Mouse (Mus musculus): ENCODE measurements around the gene Armc10.

The Armc10 gene

DNA sequence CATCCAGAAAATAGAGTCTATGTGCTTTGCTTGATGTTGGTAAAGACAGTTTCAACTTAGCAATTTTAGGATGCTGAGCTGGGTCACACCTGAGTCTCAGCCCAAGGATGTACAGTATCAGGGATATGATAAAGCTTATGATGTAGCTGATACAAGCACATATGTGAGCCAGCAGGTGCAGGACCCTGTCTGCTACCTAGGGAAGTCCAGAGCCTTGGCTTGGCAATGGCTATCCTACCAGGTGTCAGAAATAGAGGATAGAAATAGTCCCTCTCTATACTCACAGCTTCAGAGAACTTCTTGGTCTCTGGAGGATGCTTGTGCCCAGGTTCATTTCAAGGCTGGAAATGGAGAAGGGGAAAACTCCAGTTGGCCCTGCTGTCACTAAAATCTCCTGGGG, 19.7 kb upstream of the Armc10 start:
- TF ChIP-seq NANOG (IDR thresholded peaks at IDR 0.05; ENCODE audit: borderline replicate concordance, low read length): no peak
- no peak for TF ChIP-seq CTCF (conservative IDR thresholded peaks at IDR 0.05; ENCODE audit: low read length)
- no peak for TF ChIP-seq POU5F1 (IDR thresholded peaks at IDR 0.05; ENCODE audit: borderline replicate concordance, low read length)
- no peak overlapping the region for H3K4me3 ChIP-seq (replicated peaks; ENCODE audit: low read length)
- peaks cover 8% of the 10 kb centered on the region for H3K9me3 ChIP-seq (ENCODE audit: low read length)
- no peaks in the 10 kb centered on the region for H3K36me3 ChIP-seq (ENCODE audit: insufficient read depth, low read length)
- no peaks in the 10 kb centered on the region for H3K27me3 ChIP-seq (ENCODE audit: insufficient read depth, low read length)
- H3K4me1 ChIP-seq (replicated peaks; ENCODE audit: low read depth, low read length): no peaks in the 10 kb centered on the region

DNA sequence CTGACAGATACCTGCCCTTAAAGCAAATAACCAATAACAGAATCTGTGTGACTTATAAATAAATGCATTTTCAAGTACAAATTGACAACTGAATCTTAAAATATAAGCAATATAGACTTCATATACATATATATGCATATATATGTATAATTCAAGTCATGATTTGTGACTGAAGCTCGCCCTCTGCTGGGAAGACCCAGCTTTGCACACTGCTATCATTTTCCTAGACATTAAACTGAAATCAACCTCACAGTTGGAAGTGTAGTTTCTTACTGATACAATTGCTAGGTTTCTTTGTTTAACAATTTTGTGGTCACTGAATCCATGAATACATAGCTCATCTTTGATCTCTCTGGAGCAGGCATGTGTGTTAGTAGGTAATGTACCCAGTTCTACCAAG, 4.7 kb upstream of the Armc10 start:
- Histone ChIP-seq H3K4me1 (replicated peaks; ENCODE audit: low read depth, low read length) (peaks cover 14% of the 10 kb centered on the region), H3K36me3 (ENCODE audit: insufficient read depth, low read length) (no peaks in the 10 kb centered on the region), H3K27me3 (ENCODE audit: insufficient read depth, low read length) (peaks cover 9% of the 10 kb centered on the region), H3K4me3 (replicated peaks; ENCODE audit: low read length) (no peak overlapping the region), H3K9me3 (ENCODE audit: low read length) (peaks cover 27% of the 10 kb centered on the region)
- no peak for TF ChIP-seq NANOG (IDR thresholded peaks at IDR 0.05; ENCODE audit: borderline replicate concordance, low read length)
- peak; percentile 65 for TF ChIP-seq CTCF (conservative IDR thresholded peaks at IDR 0.05; ENCODE audit: low read length)

DNA sequence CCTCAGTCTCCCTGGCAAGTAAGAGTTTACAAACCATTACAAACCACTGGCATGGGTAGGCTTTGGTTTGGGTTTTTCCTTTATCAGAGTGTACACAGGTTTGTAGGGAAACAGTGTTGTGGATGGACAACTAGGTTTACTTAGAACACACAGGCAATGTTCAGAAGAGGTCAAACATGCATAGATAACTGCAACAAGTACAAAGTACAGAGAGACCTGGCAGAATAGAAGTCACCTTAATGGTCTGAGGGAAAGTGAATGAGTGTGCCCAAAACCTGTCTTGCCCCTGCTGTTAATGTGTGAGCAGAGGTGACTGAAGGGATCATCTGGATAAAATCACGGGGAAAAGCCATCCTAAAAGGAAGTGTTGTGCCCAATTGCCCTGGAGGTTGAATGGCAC, 2.0 kb upstream of the Armc10 start:
- Histone ChIP-seq H3K4me1 (replicated peaks; ENCODE audit: low read depth, low read length) (peaks cover 26% of the 10 kb centered on the region), H3K4me3 (replicated peaks; ENCODE audit: low read length) (no peak overlapping the region), H3K27me3 (ENCODE audit: insufficient read depth, low read length) (peaks cover 9% of the 10 kb centered on the region), H3K9me3 (ENCODE audit: low read length) (peaks cover 2% of the 10 kb centered on the region), H3K36me3 (ENCODE audit: insufficient read depth, low read length) (peaks cover 12% of the 10 kb centered on the region)
- TF ChIP-seq NANOG (IDR thresholded peaks at IDR 0.05; ENCODE audit: borderline replicate concordance, low read length): no peak
- TF ChIP-seq CTCF (conservative IDR thresholded peaks at IDR 0.05; ENCODE audit: low read length): no peak
- no peak for TF ChIP-seq POU5F1 (IDR thresholded peaks at IDR 0.05; ENCODE audit: borderline replicate concordance, low read length)

GRCm38 (mm10) chr5:21644891-21645438, 648 bp upstream of the Armc10 start:
- H3K4me3 ChIP-seq (replicated peaks; ENCODE audit: low read length): peak overlapping the region; percentile 82

GRCm38 (mm10) chr5:21646133-21646491, 499 bp downstream of the Armc10 start:
- Histone ChIP-seq H3K9me3 (ENCODE audit: low read length) (no peaks in the 10 kb centered on the region), H3K27me3 (ENCODE audit: insufficient read depth, low read length) (peaks cover 9% of the 10 kb centered on the region), H3K4me1 (replicated peaks; ENCODE audit: low read depth, low read length) (peaks cover 40% of the 10 kb centered on the region), H3K36me3 (ENCODE audit: insufficient read depth, low read length) (peaks cover 38% of the 10 kb centered on the region), H3K4me3 (replicated peaks; ENCODE audit: low read length) (peak overlapping the region; percentile 95)
- TF ChIP-seq POU5F1 (IDR thresholded peaks at IDR 0.05; ENCODE audit: borderline replicate concordance, low read length): no peak
- no peak for TF ChIP-seq CTCF (conservative IDR thresholded peaks at IDR 0.05; ENCODE audit: low read length)
- TF ChIP-seq NANOG (IDR thresholded peaks at IDR 0.05; ENCODE audit: borderline replicate concordance, low read length): no peak

More at GRCm38 (mm10) chr5:21644891-21645438, 648 bp upstream of the Armc10 start:
- Histone ChIP-seq H3K4me1 (replicated peaks; ENCODE audit: low read depth, low read length) (peaks cover 31% of the 10 kb centered on the region), H3K27me3 (ENCODE audit: insufficient read depth, low read length) (peaks cover 9% of the 10 kb centered on the region), H3K9me3 (ENCODE audit: low read length) (no peaks in the 10 kb centered on the region), H3K36me3 (ENCODE audit: insufficient read depth, low read length) (peaks cover 26% of the 10 kb centered on the region)
- no peak; the same call in 1 of the 2 replicates for TF ChIP-seq CTCF (conservative IDR thresholded peaks at IDR 0.05; ENCODE audit: low read length)
- no peak for TF ChIP-seq NANOG (IDR thresholded peaks at IDR 0.05; ENCODE audit: borderline replicate concordance, low read length)
- no peak for TF ChIP-seq POU5F1 (IDR thresholded peaks at IDR 0.05; ENCODE audit: borderline replicate concordance, low read length)

GRCm38 (mm10) chr5:21650736-21651135, 5.1 kb downstream of the Armc10 start:
- H3K36me3 ChIP-seq (ENCODE audit: insufficient read depth, low read length): peaks cover 67% of the 10 kb centered on the region
- H3K4me3 ChIP-seq (replicated peaks; ENCODE audit: low read length): no peak overlapping the region
- TF ChIP-seq POU5F1 (IDR thresholded peaks at IDR 0.05; ENCODE audit: borderline replicate concordance, low read length) (no peak), CTCF (conservative IDR thresholded peaks at IDR 0.05; ENCODE audit: low read length) (no peak), NANOG (IDR thresholded peaks at IDR 0.05; ENCODE audit: borderline replicate concordance, low read length) (no peak)
- no peaks in the 10 kb centered on the region for H3K27me3 ChIP-seq (ENCODE audit: insufficient read depth, low read length)
- H3K9me3 ChIP-seq (ENCODE audit: low read length): no peaks in the 10 kb centered on the region
- H3K4me1 ChIP-seq (replicated peaks; ENCODE audit: low read depth, low read length): peaks cover 55% of the 10 kb centered on the region

DNA sequence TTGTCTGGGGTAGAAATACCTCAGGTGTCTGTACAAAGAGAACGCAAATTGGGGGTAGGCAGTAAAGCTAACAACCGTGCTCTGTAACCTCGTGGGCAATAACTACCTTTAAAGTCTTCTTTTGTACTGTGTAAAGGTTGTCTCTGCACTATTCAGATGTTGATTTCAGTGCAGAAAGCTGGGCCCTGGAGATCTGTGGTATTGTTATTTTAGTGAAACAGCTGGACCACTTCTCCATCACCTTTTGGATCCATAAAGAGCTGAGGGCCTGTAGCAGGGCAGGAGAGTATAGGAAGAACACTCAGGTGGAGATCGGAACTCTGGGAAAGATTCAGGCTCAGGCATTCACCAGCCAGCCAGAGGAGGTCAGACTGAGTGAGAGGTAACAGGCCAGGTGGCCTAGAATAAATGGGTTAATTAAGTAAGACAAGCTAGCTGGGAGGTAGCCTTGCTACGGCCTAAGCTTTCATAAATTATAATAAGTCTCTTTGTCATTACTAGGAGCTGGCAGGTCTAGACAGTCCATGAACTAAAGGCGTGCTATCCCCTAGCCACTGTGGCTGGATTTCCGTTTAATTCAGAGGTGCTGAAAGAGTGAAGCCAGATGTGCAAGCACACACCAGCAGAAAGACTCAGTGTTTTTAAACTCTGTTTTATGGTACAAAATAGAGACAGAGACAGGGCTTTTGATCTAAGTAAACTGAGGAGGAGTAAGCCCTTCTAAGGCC, 6.4 kb downstream of the Armc10 start:
- Histone ChIP-seq H3K27me3 (ENCODE audit: insufficient read depth, low read length) (no peaks in the 10 kb centered on the region), H3K4me3 (replicated peaks; ENCODE audit: low read length) (no peak overlapping the region), H3K9me3 (ENCODE audit: low read length) (no peaks in the 10 kb centered on the region), H3K4me1 (replicated peaks; ENCODE audit: low read depth, low read length) (peaks cover 52% of the 10 kb centered on the region), H3K36me3 (ENCODE audit: insufficient read depth, low read length) (peaks cover 72% of the 10 kb centered on the region)
- TF ChIP-seq POU5F1 (IDR thresholded peaks at IDR 0.05; ENCODE audit: borderline replicate concordance, low read length) (no peak), CTCF (conservative IDR thresholded peaks at IDR 0.05; ENCODE audit: low read length) (no peak), NANOG (IDR thresholded peaks at IDR 0.05; ENCODE audit: borderline replicate concordance, low read length) (peak; percentile 54; the same call in 1 of the 2 replicates)

GRCm38 (mm10) chr5:21656912-21657311, 11.3 kb downstream of the Armc10 start:
- Histone ChIP-seq H3K27me3 (ENCODE audit: insufficient read depth, low read length) (no peaks in the 10 kb centered on the region), H3K4me3 (replicated peaks; ENCODE audit: low read length) (no peak overlapping the region), H3K36me3 (ENCODE audit: insufficient read depth, low read length) (peaks cover 77% of the 10 kb centered on the region), H3K4me1 (replicated peaks; ENCODE audit: low read depth, low read length) (peaks cover 35% of the 10 kb centered on the region), H3K9me3 (ENCODE audit: low read length) (no peaks in the 10 kb centered on the region)
- TF ChIP-seq POU5F1 (IDR thresholded peaks at IDR 0.05; ENCODE audit: borderline replicate concordance, low read length): no peak

- Histone ChIP-seq H3K27me3 (ENCODE audit: insufficient read depth, low read length) (no peaks in the 10 kb centered on the region), H3K9me3 (ENCODE audit: low read length) (no peaks in the 10 kb centered on the region), H3K4me3 (replicated peaks; ENCODE audit: low read length) (no peak overlapping the region), H3K4me1 (replicated peaks; ENCODE audit: low read depth, low read length) (peaks cover 23% of the 10 kb centered on the region), H3K36me3 (ENCODE audit: insufficient read depth, low read length) (peaks cover 75% of the 10 kb centered on the region)
- TF ChIP-seq POU5F1 (IDR thresholded peaks at IDR 0.05; ENCODE audit: borderline replicate concordance, low read length): no peak
- TF ChIP-seq NANOG (IDR thresholded peaks at IDR 0.05; ENCODE audit: borderline replicate concordance, low read length): no peak
- no peak for TF ChIP-seq CTCF (conservative IDR thresholded peaks at IDR 0.05; ENCODE audit: low read length)
Observed at GRCm38 (mm10) chr5:21658038-21658437, 12.4 kb downstream of the Armc10 start.

All from E14TG2a.4 (cell line).